Mouse (Mus musculus) kidney, postnatal 10 days (tissue): ENCODE results near the gene Nedd8.

ENCODE experiments used
- DNase-seq: peaks from one replicate; pipeline ENCODE4 v3.0.0; 2021; ENCODE audit warnings: mixed read lengths

Gene Nedd8

GRCm38 (mm10) chr14:55671833-55672740 is at the start of gene Nedd8, which contains the start of gene Gmpr2:
Gene Nedd8 (minus strand): TSS chr14:55672124.
Gene Gmpr2 (plus strand): TSS chr14:55671941.
- peak; percentile 91 for DNase-seq

- peak; percentile 48 for DNase-seq
Observed at GRCm38 (mm10) chr14:55721076-55721475, 49.2 kb upstream of the Nedd8 start.

GRCm38 (mm10) chr14:55720666-55721065 is 48.7 kb upstream of the Nedd8 start:
- peak; percentile 31 for DNase-seq

- peak; percentile 3 for DNase-seq
Observed at GRCm38 (mm10) chr14:55719737-55720136, 47.8 kb upstream of the Nedd8 start.

- DNase-seq = peak; percentile 68
Observed at GRCm38 (mm10) chr14:55716884-55717283, 45.0 kb upstream of the Nedd8 start.

- DNase-seq = peak; percentile 32
Observed at GRCm38 (mm10) chr14:55716271-55716670, 44.3 kb upstream of the Nedd8 start.

GRCm38 (mm10) chr14:55714893-55715292 is 43.0 kb upstream of the Nedd8 start:
- peak; percentile 38 for DNase-seq

GRCm38 (mm10) chr14:55713729-55714122 is 41.8 kb upstream of the Nedd8 start, which contains the start of gene Tgm1:
Gene Tgm1 (minus strand): TSS chr14:55713926.
- DNase-seq = no peak

GRCm38 (mm10) chr14:55713007-55713728 is 41.2 kb upstream of the Nedd8 start:
- peak; percentile 66 for DNase-seq

- no peak for DNase-seq
Observed at GRCm38 (mm10) chr14:55711786-55712185, 39.9 kb upstream of the Nedd8 start.

- no peak for DNase-seq
Observed at GRCm38 (mm10) chr14:55709509-55709908, 37.6 kb upstream of the Nedd8 start.

GRCm38 (mm10) chr14:55707397-55707796 is 35.5 kb upstream of the Nedd8 start:
- no peak for DNase-seq

GRCm38 (mm10) chr14:55706051-55706600 is 34.2 kb upstream of the Nedd8 start:
- DNase-seq = no peak

GRCm38 (mm10) chr14:55702761-55703160 is 30.8 kb upstream of the Nedd8 start:
- DNase-seq = no peak

GRCm38 (mm10) chr14:55701131-55701530 is 29.2 kb upstream of the Nedd8 start:
- DNase-seq = no peak

GRCm38 (mm10) chr14:55697226-55697625 is 25.3 kb upstream of the Nedd8 start:
- no peak for DNase-seq

- no peak for DNase-seq
Observed at GRCm38 (mm10) chr14:55689433-55689832, 17.5 kb upstream of the Nedd8 start.

- no peak for DNase-seq
Observed at GRCm38 (mm10) chr14:55682118-55682493, 10.2 kb upstream of the Nedd8 start.

- DNase-seq = peak; percentile 96
Observed at GRCm38 (mm10) chr14:55681160-55682117, 9.5 kb upstream of the Nedd8 start, which contains the start of gene Tinf2. Gene Tinf2 (minus strand): TSS chr14:55681820.

GRCm38 (mm10) chr14:55677615-55678014 is 5.7 kb upstream of the Nedd8 start:
- DNase-seq = no peak

GRCm38 (mm10) chr14:55672741-55673060 is 777 bp upstream of the Nedd8 start:
- no peak for DNase-seq

GRCm38 (mm10) chr14:55671486-55671832 is 465 bp downstream of the Nedd8 start:
- DNase-seq = no peak
